Mouse (Mus musculus) embryonic fibroblast, embryonic 13.5 days (primary cell): ENCODE results near the gene Atxn7l1. TPM values are rescaled to one million over a fixed set of nuclear protein-coding genes. Genes with fewer than 3 reads are reported as not detected.

Source experiments
- H3K27ac ChIP-seq: 2 replicates; pipeline ENCODE4 v1.5.1; 2012; ENCODE audit warnings: low read length, control low read depth, inconsistent platforms; ENCODE audit not compliant: insufficient read depth
- H3K4me1 ChIP-seq: 2 replicates; pipeline ENCODE4 v1.6.1; 2011; ENCODE audit warnings: low read length; ENCODE audit not compliant: control insufficient read depth, insufficient read depth
- H3K4me3 ChIP-seq: 2 replicates; pipeline ENCODE4 v1.5.1; 2011; ENCODE audit warnings: mild to moderate bottlenecking, control low read depth, low read length; ENCODE audit not compliant: insufficient read depth
- CTCF ChIP-seq: IDR thresholded peaks from 2 replicates; pipeline ENCODE4 v1.5.1; 2011; ENCODE audit warnings: mild to moderate bottlenecking, control low read depth, low read length, moderate library complexity, borderline replicate concordance; ENCODE audit not compliant: insufficient read depth
- POLR2A ChIP-seq: IDR thresholded peaks from 2 replicates; pipeline ENCODE4 v1.6.1; 2011; ENCODE audit warnings: low read depth, mild to moderate bottlenecking, control low read depth, low read length, moderate library complexity
- polyA plus RNA-seq: library from polyadenylated mRNA; stranded (reverse); fragments of >200 nt; gene quantifications from 2 replicates; pipeline ENCODE4 v1.2.4, GENCODE M21; 2011; ENCODE audit warnings: low read depth; ENCODE audit not compliant: missing spikeins, insufficient read length

Gene Atxn7l1
- 19.5 and 21.0 TPM in 2 replicates for polyA plus RNA-seq

DNA sequence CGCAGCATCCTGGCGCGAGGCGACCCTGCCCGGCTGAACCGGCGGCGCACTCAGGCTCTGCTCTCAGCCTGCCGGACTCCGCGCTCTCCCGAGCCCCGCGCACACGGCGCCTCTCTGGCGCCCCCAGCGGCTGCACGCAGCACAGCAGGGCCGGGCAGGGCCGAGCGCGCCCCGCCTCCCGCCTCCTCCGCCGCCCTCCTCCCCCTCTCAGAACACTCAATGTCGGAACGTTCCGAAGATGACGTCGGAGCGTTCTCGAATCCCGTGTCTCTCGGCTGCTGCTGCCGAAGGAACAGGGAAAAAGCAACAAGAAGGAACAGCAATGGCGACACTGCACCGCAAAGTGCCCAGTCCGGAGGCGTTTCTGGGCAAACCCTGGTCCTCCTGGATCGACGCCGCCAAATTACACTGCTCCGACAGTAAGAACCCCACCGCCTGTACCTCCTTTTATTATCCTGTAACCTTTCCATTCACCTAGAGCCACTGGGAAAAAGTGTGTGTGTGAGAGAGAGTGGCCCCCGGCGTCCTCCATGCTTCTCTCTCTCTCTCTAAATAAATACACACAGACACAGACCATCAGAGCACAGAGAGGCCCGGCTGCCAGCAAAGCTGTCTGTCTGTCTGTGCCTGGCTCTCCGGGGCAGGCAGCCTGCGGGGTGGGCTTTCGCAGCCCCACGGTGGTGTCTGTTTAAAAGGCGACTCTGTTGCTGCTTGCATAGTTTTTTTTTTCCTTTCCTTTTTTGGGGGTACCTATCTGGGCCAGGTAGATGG is at the start of gene Atxn7l1:
Gene Atxn7l1, plus strand, starts transcription at position 197 of the 771 bp plus-strand sequence.
- H3K27ac ChIP-seq = peak within 1 kb of the TSS; percentile 9
- H3K4me3 ChIP-seq = peak within 1 kb of the TSS; percentile 97
- peak; percentile 94 for TF ChIP-seq POLR2A
- peak; percentile 62 for TF ChIP-seq CTCF
- no peaks in the 10 kb centered on the region for H3K4me1 ChIP-seq

DNA sequence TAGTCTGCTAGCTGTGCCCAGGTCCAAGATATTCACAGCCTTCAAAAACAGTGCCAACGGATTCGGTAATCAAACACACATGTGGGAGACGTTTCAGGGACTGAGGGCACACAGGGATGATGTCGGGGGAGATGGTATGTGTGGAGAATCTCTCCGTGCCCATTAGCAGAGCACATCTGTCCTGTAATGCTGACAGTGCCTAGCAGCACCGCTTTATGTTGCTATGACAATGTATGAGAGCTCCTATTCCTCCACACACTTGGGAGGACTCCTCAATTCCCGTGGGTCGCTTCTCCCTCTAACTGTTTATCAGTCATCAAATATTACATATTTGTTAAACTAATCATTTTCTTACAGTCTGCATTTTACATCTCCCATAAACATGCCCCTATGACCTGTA is 45.9 kb upstream of the Atxn7l1 start:
- no peak overlapping the region for H3K4me3 ChIP-seq
- H3K4me1 ChIP-seq = peaks cover 7% of the 10 kb centered on the region
- H3K27ac ChIP-seq = no peak overlapping the region
- TF ChIP-seq POLR2A (no peak), CTCF (no peak)

DNA sequence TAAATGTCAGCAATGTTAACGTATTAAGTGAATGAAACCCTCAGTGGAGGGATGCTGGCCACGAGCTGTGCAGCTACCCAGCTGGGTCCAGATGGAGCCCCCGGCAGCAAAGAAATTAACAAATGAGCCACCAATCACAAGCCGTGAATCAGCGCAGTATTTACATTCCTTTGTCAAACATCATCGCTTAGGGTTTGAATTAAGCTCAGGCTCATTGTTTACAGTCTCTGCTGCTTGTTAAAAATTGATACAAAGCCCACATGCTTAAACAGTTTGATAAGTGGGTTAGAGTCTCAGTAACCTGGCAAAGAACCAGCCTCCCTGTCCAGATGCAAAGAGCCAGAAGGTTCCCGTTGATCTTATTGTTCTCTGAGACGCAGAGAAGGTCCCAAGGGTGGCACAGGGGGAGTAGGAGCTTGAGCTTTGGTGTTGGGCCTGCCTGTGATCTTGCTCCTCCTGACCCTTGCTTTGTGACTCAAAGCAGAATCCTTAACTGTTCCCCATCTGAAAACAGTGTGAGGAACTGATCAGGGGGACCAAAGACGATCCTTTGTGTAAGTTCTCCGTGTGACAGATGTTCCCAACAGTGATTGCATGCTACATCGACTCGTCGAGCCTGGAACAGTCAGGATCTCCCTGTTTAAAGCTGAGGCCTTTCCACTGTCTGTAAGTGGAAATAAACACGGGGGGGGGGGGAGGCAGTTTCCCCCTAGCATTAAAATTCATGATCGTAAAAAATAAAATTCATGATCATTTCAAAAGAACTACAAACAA is 45.0 kb upstream of the Atxn7l1 start:
- Histone ChIP-seq H3K27ac (no peak overlapping the region), H3K4me3 (no peak overlapping the region), H3K4me1 (peaks cover 7% of the 10 kb centered on the region)
- TF ChIP-seq POLR2A (no peak), CTCF (no peak)

DNA sequence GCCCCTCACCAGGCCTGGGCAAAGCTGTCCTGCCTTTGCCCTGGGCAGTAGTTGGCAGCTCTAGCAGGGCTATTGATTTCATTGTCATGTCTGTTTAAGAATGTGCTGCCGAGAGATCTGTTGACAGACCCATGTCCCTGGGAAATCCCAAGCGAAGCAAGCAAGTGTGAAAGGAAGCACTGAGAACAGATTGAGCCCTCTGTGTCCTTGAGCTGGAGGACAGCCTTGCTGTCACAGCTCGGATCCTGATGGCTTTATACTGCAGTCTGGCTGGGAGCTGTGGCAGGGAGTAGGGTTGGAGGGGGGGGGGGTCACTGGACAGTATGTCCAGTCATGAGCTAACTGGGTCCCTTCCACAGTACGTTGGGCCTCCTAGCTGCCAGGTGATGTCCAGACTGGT is 41.8 kb upstream of the Atxn7l1 start:
- no peak overlapping the region for H3K4me3 ChIP-seq
- H3K4me1 ChIP-seq = peaks cover 6% of the 10 kb centered on the region
- H3K27ac ChIP-seq = no peak overlapping the region
- no peak for TF ChIP-seq POLR2A
- no peak for TF ChIP-seq CTCF

DNA sequence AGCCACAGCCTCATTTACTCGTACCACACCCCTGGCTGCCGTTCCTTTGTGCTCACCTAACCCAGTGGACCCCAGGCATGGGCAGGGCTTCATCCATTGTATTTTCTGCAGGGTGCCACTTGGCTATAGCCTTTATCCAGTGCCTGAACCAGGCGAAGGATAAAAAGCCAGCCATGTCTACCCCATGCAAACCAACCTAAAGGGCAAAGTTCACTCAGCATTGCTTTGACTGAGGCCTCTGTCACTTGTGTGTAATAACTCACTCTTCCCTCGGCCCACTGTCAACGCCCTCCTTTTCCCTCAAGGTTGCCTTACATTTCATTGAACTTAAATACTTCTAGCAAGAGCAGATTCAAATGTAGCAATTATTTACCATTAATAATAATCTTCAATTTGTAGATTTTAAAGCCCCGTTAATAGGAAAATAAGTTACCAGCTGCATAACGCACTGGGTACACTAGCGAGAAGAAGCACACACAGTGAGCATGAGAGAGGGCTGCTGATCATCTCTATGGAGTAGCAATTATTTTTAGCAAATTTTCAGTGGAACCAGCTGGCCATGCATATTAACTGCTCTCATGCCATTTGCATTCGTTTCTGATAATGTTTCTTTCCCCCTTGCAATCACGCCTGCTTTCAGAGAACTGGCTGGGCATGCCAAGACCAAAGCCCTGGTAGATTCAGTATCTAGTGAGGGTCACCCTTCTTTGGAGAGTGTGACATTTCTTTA is 40.9 kb upstream of the Atxn7l1 start:
- TF ChIP-seq CTCF (no peak), POLR2A (no peak)
- H3K4me1 ChIP-seq = peaks cover 8% of the 10 kb centered on the region
- no peak overlapping the region for H3K27ac ChIP-seq

DNA sequence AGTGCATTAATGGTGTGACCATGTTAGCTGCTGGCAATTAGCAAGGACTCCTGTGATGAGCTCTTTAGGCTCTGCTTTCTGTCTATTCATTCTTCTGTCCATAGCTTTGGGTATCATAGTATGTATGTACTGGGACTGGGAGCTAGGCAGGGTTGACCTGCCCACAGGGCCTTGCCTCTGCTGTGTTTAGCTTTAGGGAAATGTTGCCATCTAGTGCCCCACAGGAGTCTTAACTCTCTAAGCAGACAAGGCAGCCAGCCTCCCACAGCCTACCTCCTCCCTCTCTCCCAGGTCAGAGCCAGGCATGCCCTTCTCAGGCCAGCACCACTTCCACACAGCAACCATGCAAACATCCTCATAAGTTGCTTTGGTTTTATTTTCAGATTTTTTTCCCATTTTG is 38.0 kb upstream of the Atxn7l1 start:
- no peak for TF ChIP-seq POLR2A
- peak; percentile 27; the same call in 1 of the 2 replicates for TF ChIP-seq CTCF
- H3K4me3 ChIP-seq = no peak overlapping the region

More for the DNA sequence above, 40.9 kb upstream of the Atxn7l1 start:
- no peak overlapping the region for H3K4me3 ChIP-seq

DNA sequence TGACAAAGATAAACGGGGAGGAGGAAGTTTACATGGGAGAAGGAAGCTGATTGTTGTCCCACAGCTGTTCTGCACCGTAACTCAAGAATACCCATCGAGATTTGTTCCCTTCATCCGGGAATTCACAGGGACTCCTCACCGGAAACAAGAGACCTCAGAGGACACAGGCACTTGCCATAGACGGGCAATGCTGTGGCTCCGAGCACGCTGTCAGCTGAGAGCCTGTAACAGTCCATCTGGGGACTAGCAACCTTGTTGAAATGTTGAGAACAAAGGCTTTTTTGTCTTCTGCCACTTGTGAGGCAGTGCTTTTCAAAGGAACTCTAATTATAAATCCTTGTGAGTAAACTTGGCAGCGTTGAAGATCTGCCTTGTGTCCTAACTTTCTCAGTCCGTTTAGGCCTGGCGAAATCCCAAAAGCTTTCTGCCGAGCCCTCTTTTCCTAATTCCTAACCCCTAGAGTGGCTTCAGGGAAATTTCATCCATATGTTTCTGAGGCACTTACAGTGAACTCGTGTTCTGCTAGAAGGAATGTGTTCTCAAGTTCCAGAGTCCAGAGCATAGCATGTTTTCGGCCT is 36.5 kb upstream of the Atxn7l1 start:
- Histone ChIP-seq H3K4me3 (no peak overlapping the region), H3K4me1 (peaks cover 9% of the 10 kb centered on the region; the same call in 1 of the 2 replicates), H3K27ac (peak overlapping the region; percentile 35)
- no peak for TF ChIP-seq CTCF
- no peak for TF ChIP-seq POLR2A

More for the DNA sequence above, 38.0 kb upstream of the Atxn7l1 start:
- H3K4me1 ChIP-seq = peaks cover 9% of the 10 kb centered on the region; the same call in 1 of the 2 replicates
- H3K27ac ChIP-seq = no peak overlapping the region

DNA sequence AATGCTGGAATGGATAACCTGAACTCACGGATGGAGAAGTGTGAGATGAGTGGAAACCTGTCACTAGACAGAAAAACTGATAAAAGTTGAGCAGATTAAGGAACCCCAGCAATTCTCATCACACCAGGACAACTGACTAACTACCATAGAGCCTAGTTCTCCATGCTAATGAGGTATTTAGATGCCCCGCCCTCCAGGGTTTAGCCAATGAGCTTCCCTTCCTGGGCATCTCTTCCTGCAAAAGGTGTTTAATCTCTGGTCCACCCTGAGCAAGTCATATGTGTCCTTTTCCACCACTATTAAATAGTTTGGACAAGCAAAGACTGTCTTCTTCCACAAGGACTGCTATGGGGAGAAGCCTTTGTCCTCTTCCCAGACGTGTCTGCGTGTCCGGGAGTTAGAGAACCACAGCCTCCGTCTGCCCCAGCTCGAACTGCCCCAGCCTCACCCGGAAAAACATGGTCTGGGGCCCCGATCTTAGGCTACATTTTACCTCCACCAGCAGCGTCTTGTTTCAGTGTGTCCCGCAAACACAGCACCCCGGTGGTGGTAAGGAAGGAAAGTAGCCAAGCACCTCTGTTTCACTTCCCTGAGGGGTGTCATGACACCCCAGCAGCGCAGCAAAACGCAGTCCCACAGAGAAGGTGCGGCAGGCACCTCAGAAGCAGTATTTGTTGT is 28.7 kb upstream of the Atxn7l1 start:
- Histone ChIP-seq H3K27ac (no peak overlapping the region), H3K4me1 (no peaks in the 10 kb centered on the region), H3K4me3 (no peak overlapping the region)
- TF ChIP-seq CTCF = no peak
- no peak for TF ChIP-seq POLR2A
